ENCODE assay signal across 9 mouse cellular contexts in genomic region chr16:42717828-42718412, GRCm38 (mm10).
DNase-seq lines count a peak whose midpoint lies in the region; ATAC-seq lines count a peak whose summit lies in the region.
"Had no signal": no experiment of that assay in that cellular context is flagged by ENCODE, and none has a peak within 500 bp of the region (broad histone marks: within the 10 kb centered on the region; RNA-seq: fewer than 3 reads in every experiment).

No protein-coding gene starts in this region.

- WGBS in limb, embryonic 13.5 days = 75% methylated on average over 7 of the region's 7 CpGs
- 84% methylated on average over 7 of the region's 7 CpGs for WGBS in limb, embryonic 10.5 days
- WGBS in hindbrain, embryonic 10.5 days = 42% methylated on average over 7 of the region's 7 CpGs

- ATAC-seq in limb, embryonic 13.5 days (ENCODE audit: low FRiP score, low read depth) = peak; percentile 51

- no peak overlapping the region for H3K4me3 ChIP-seq in limb, embryonic 13.5 days
- no peak overlapping the region for H3K4me3 ChIP-seq in limb, embryonic 10.5 days
- H3K4me3 ChIP-seq in hindbrain, embryonic 10.5 days = no peak overlapping the region

- H3K4me2 ChIP-seq in limb, embryonic 13.5 days (replicated peaks) = no peak overlapping the region

- H3K27ac ChIP-seq in limb, embryonic 13.5 days = no peak overlapping the region
- no peak overlapping the region for H3K27ac ChIP-seq in limb, embryonic 10.5 days
- H3K27ac ChIP-seq in hindbrain, embryonic 10.5 days = peak overlapping the region; percentile 80

- H3K9ac ChIP-seq in limb, embryonic 13.5 days = no peak overlapping the region

- no peak for DNase-seq in limb, embryonic 10.5 days (ENCODE audit: low spot score)
- DNase-seq in hindbrain, embryonic 10.5 days (ENCODE audit: low spot score) = peak; percentile 20
- DNase-seq in mesoderm, embryonic 11.5 days (ENCODE audit: low read depth, low spot score) = peak; percentile 75
- peak; percentile 3 for DNase-seq in skeletal muscle tissue, adult 2 months (ENCODE audit: low read depth, low spot score)
- DNase-seq in urinary bladder, adult 2 months (ENCODE audit: low spot score) = no peak
- DNase-seq in gastrocnemius, postnatal 25 days = no peak
- DNase-seq in lung, postnatal 14 days = no peak
- DNase-seq: cerebellum, adult 11 months had no signal

- no peaks in the 10 kb centered on the region; the same call in 1 of the 2 replicates for H3K4me1 ChIP-seq in limb, embryonic 13.5 days
- H3K4me1 ChIP-seq in limb, embryonic 10.5 days = no peaks in the 10 kb centered on the region
- peaks cover 43% of the 10 kb centered on the region for H3K4me1 ChIP-seq in hindbrain, embryonic 10.5 days (replicated peaks)

- no peaks in the 10 kb centered on the region for H3K36me3 ChIP-seq in limb, embryonic 13.5 days
- no peaks in the 10 kb centered on the region for H3K36me3 ChIP-seq in limb, embryonic 10.5 days
- no peaks in the 10 kb centered on the region for H3K36me3 ChIP-seq in hindbrain, embryonic 10.5 days

- no peaks in the 10 kb centered on the region for H3K9me3 ChIP-seq in limb, embryonic 13.5 days
- H3K9me3 ChIP-seq in limb, embryonic 10.5 days (replicated peaks) = no peaks in the 10 kb centered on the region
- H3K9me3 ChIP-seq in hindbrain, embryonic 10.5 days = no peaks in the 10 kb centered on the region

- no peaks in the 10 kb centered on the region for H3K27me3 ChIP-seq in limb, embryonic 13.5 days
- no peaks in the 10 kb centered on the region for H3K27me3 ChIP-seq in limb, embryonic 10.5 days (ENCODE audit: low read depth, poor library complexity, severe bottlenecking)
- H3K27me3 ChIP-seq in hindbrain, embryonic 10.5 days (ENCODE audit: insufficient read depth, poor library complexity, severe bottlenecking) = no peaks in the 10 kb centered on the region

Comparison
In these comparisons a context has a peak if more than half of its experiments do, and no peak if none do; other contexts are left out.
1. DNase-seq: peak in hindbrain, embryonic 10.5 days (single experiment), mesoderm, embryonic 11.5 days (single experiment) and skeletal muscle tissue, adult 2 months (single experiment); none in limb, embryonic 10.5 days (single experiment), urinary bladder, adult 2 months (single experiment), gastrocnemius, postnatal 25 days (single experiment) and lung, postnatal 14 days (single experiment).